Mouse (Mus musculus): ENCODE results near the gene Gm30083. TPM values are rescaled to one million over a fixed set of nuclear protein-coding genes. Genes with fewer than 3 reads are reported as not detected.
A peak's percentile ranks its signal among the peaks of the same experiment; 100 is the strongest.

Gene Gm30083
- not detected in 2 replicates for polyA plus RNA-seq (2015; fragmentation: Nextera tagmentation; extraction: Ambion mirVana)

DNA sequence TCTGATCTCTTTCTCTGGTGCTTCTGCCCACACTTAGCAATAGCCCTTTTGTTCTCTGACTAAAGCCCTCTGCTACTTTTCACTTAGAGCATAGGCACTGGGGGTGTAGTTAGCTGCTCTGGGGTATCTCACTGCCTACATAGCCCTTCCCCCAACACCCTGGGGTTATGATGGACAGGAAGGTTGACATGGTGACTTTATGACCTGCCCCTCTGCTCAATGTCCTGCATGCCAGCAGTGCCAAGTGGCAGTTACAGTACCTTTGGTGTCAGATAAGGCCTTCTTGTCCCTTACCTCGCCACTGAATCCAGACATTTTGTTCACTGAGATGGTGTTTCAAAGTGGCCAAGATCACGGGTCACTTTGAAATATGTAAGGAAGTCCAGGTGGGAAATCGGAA lies at the start of gene Gm30083:
Gene Gm30083 (minus strand): TSS at position 120 of the 400 bp plus-strand sequence.
- ATAC-seq (replicated peaks; ENCODE audit: insufficient number of reproducible peaks, insufficient read depth, low FRiP score, low read depth) = no peak
- Histone ChIP-seq H3K9ac (no peak within 1 kb of the TSS), H3K27me3 (no peaks in the 10 kb centered on the region), H3K36me3 (no peaks in the 10 kb centered on the region), H3K4me3 (no peak within 1 kb of the TSS), H3K9me3 (replicated peaks) (no peaks in the 10 kb centered on the region), H3K27ac (no peak within 1 kb of the TSS), H3K4me2 (no peak within 1 kb of the TSS), H3K4me1 (replicated peaks) (no peaks in the 10 kb centered on the region)
- 72% methylated on average over 3 of the region's 3 CpGs for WGBS

DNA sequence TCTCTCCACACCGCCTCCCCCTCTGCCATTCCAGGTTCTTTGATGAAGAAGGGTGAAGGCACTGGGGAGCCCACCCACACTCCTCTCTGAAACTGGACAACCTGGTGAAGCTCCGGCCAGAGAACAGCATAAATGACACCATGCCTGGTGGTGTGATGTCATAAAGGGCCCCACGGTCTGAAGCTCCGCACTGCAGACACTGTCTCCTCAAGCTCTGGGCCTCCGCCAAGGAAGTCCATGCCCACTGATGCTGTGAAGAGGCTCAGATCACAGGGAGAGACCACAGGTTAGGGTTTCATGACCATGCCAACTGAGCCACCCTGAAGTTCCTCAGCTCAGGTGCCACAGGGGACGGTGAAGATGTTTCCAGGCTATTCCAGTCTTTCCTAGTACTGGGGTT lies 37.5 kb upstream of the Gm30083 start, which contains the start of gene Antxrl:
Gene Antxrl (plus strand): TSS at position 192 of the 400 bp plus-strand sequence.
- H3K9ac ChIP-seq = no peak within 1 kb of the TSS
- no peaks in the 10 kb centered on the region for H3K36me3 ChIP-seq
- no peak within 1 kb of the TSS for H3K4me3 ChIP-seq
- H3K4me2 ChIP-seq = no peak within 1 kb of the TSS
- H3K4me1 ChIP-seq (replicated peaks) = no peaks in the 10 kb centered on the region
- no peaks in the 10 kb centered on the region for H3K27me3 ChIP-seq
- H3K27ac ChIP-seq = no peak within 1 kb of the TSS
- ATAC-seq (replicated peaks; ENCODE audit: insufficient number of reproducible peaks, insufficient read depth, low FRiP score, low read depth) = no peak
- H3K9me3 ChIP-seq (replicated peaks) = no peaks in the 10 kb centered on the region
- WGBS = 86% methylated on average over 6 of the region's 6 CpGs

DNA sequence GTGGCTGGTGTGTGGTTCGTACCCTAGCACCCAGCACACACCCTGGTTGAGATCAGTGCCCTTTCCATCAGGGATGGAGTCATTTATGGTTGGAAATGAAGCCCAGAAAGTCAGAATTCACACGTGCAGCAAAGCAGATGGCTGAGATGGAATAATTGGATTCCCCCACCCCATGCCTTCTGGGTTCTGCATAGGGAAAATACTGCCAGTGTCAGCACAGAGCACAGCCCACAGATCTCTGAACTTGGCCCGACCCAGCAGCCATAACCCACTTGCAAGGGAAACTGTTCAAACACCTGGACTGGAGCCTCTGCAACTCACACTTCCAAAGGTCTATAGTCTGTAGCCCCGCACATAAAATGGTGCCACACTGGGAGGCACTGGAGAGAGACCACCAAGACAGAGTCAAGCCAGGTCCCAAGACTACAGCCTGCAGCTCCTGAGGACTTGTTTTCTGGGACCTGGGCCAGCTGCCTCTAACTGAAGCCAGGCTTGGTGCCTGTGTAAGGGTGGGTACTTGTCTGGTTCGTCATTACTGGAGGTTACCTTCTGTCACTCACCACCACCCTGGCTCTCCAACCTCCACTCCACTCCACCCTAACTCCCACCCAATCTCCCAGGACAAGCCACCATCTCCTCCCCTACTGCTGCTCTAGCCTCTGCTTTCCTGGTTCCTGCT lies 35.3 kb upstream of the Gm30083 start:
- Histone ChIP-seq H3K9ac (no peak overlapping the region), H3K4me3 (no peak overlapping the region), H3K27ac (no peak overlapping the region), H3K4me2 (no peak overlapping the region), H3K9me3 (replicated peaks) (no peaks in the 10 kb centered on the region), H3K4me1 (replicated peaks) (no peaks in the 10 kb centered on the region), H3K27me3 (no peaks in the 10 kb centered on the region), H3K36me3 (no peaks in the 10 kb centered on the region)
- ATAC-seq (replicated peaks; ENCODE audit: insufficient number of reproducible peaks, insufficient read depth, low FRiP score, low read depth) = no peak
- WGBS = 63% methylated on average over 5 of the region's 5 CpGs

DNA sequence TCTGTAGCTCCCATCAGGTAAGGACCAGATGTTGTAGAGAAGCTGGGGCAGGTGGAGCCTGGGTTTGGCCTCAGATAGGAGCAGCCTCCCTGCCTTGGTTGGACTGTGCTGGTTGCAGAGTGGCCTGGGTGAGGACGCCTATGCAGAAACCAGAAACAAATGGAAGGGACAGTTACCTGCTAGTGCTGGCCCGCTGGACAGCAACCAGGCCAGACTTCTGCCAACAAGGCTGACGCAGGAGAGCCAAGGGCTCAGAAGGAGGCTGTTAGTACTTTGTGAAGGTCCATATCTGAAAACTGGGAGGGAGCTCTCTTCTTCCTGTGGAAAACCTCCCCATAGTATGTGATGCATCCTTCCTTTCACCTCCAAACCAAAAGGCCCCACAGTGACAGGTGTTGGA lies 28.4 kb upstream of the Gm30083 start:
- WGBS = 47% methylated on average over 3 of the region's 3 CpGs
- no peaks in the 10 kb centered on the region for H3K9me3 ChIP-seq (replicated peaks)

DNA sequence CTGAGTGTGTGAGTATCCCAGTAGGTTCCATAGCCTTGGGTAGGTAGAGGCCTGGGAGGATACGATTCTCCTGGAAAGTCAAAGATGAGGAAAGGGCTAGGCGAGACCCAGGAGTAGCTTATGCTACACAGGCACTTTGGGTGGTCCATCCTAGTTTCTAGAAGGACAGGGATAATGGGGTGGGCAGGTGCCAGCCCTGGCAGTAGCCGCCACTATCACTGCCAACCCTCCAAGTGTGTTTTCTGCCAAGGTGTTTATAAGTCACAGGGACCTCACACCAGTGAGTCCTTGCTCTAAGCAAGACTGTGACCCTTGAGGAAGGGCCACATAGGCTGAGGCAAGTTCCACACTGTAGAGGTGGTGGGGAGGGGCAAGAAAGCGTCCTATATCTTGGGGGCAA lies 26.3 kb upstream of the Gm30083 start:
- no peak overlapping the region for H3K4me3 ChIP-seq
- WGBS = 83% methylated on average over 4 of the region's 4 CpGs

More for the DNA sequence above, 28.4 kb upstream of the Gm30083 start:
- Histone ChIP-seq H3K9ac (no peak overlapping the region), H3K4me2 (no peak overlapping the region), H3K4me3 (no peak overlapping the region), H3K4me1 (replicated peaks) (no peaks in the 10 kb centered on the region), H3K27me3 (no peaks in the 10 kb centered on the region), H3K36me3 (no peaks in the 10 kb centered on the region), H3K27ac (no peak overlapping the region)
- ATAC-seq (replicated peaks; ENCODE audit: insufficient number of reproducible peaks, insufficient read depth, low FRiP score, low read depth) = no peak

DNA sequence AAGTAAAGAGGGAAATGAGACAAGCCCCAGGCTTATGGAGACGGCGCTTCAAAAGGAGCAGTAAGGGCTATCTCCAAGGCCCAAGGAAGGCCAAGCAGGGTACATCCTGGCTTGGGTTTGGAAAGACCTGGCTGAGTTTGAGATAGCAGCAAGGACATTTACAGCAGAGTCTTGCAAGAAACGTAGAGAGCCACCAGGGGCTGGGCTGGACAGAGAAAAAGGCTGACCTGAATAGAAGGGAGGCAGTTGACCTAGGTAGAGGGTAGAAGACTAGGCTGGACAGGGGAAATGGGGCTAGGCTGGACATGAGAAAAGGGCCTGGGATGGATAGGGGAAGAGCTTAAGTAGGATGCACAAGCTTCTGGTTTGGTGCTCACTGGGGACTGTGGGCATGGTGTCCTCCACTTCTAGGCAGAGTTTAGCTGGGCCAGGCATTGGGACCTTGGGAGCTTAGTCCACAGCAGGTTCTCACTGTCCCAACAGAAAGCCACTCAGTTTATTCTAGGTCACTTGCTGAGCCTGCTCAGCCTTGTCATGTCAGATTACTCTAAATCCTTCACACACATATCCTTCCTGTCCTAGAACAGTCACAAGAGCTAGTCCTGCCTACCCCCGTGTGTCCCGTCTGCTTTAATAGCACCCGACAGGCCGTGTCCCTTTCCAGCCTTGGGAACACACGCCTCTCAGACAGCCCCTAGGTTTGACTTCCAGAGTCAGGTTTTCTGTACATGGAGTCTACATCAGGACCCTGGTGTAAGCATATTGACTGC lies 19.0 kb upstream of the Gm30083 start:
- Histone ChIP-seq H3K9ac (no peak overlapping the region), H3K27me3 (no peaks in the 10 kb centered on the region), H3K4me2 (no peak overlapping the region), H3K4me1 (replicated peaks) (no peaks in the 10 kb centered on the region), H3K4me3 (no peak overlapping the region), H3K36me3 (no peaks in the 10 kb centered on the region), H3K9me3 (replicated peaks) (no peaks in the 10 kb centered on the region), H3K27ac (no peak overlapping the region)
- 80% methylated on average over 8 of the region's 8 CpGs for WGBS
- no peak for ATAC-seq (replicated peaks; ENCODE audit: insufficient number of reproducible peaks, insufficient read depth, low FRiP score, low read depth)

More for the DNA sequence above, 26.3 kb upstream of the Gm30083 start:
- Histone ChIP-seq H3K27ac (no peak overlapping the region), H3K36me3 (no peaks in the 10 kb centered on the region), H3K27me3 (no peaks in the 10 kb centered on the region), H3K9ac (no peak overlapping the region), H3K9me3 (replicated peaks) (no peaks in the 10 kb centered on the region), H3K4me1 (replicated peaks) (no peaks in the 10 kb centered on the region), H3K4me2 (no peak overlapping the region)
- ATAC-seq (replicated peaks; ENCODE audit: insufficient number of reproducible peaks, insufficient read depth, low FRiP score, low read depth) = no peak

DNA sequence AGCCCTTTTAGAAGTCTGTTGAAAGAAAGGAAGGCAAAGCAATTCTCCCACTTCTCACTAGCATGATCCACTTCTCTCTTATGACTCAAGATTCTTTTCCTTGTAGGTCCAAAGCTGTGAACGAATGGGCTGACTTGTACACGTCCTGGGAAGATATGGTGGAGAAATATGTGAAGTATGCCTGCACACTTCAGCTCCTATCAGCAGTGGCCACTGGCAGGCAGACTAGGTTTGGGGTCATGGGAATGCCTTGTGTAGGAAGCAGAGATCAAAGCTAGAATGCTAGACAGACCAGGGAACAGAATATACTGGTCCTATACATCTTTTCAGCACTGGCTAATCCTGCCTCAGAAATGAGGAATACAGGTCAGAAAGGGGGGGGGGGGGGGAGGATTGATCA lies 11.7 kb upstream of the Gm30083 start:
- H3K4me2 ChIP-seq = no peak overlapping the region
- H3K27ac ChIP-seq = 0 out of 2 replicates have a peak overlapping the region, but pooled peaks have one; percentile 8
- H3K36me3 ChIP-seq = no peaks in the 10 kb centered on the region
- H3K4me1 ChIP-seq (replicated peaks) = no peaks in the 10 kb centered on the region
- 10% methylated on average over 2 of the region's 2 CpGs for WGBS
- no peaks in the 10 kb centered on the region for H3K9me3 ChIP-seq (replicated peaks)
- no peak overlapping the region for H3K4me3 ChIP-seq
- H3K9ac ChIP-seq = no peak overlapping the region
- ATAC-seq (replicated peaks; ENCODE audit: insufficient number of reproducible peaks, insufficient read depth, low FRiP score, low read depth) = 0 out of 2 replicates have a peak, but pooled peaks have one; percentile 43
- H3K27me3 ChIP-seq = no peaks in the 10 kb centered on the region

DNA sequence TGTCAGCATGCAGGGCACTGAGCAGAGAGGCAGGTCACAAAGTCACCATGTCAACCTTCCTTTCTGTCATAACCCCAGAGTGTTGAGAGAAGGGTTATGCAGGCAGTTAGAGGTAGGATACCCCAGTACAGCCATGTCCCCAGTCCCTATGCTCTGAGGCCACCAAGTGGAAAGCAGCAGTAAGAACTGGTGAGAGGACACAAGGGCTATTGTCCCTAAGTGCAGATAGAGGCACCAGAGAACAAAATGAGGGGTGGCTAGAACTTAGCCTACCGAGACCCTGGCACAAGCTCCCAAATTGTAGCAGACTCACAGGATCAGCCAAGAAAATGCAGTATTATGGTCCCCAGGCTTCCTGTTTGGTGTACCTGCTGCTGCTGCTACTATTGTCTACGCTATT lies 2.0 kb upstream of the Gm30083 start:
- H3K27ac ChIP-seq = no peak overlapping the region
- WGBS = 96% methylated on average over 2 of the region's 2 CpGs
- no peak overlapping the region for H3K4me2 ChIP-seq
- no peaks in the 10 kb centered on the region for H3K36me3 ChIP-seq
- no peaks in the 10 kb centered on the region for H3K9me3 ChIP-seq (replicated peaks)
- no peaks in the 10 kb centered on the region for H3K4me1 ChIP-seq (replicated peaks)
- H3K4me3 ChIP-seq = no peak overlapping the region
- no peak overlapping the region for H3K9ac ChIP-seq
- no peak for ATAC-seq (replicated peaks; ENCODE audit: insufficient number of reproducible peaks, insufficient read depth, low FRiP score, low read depth)
- no peaks in the 10 kb centered on the region for H3K27me3 ChIP-seq

DNA sequence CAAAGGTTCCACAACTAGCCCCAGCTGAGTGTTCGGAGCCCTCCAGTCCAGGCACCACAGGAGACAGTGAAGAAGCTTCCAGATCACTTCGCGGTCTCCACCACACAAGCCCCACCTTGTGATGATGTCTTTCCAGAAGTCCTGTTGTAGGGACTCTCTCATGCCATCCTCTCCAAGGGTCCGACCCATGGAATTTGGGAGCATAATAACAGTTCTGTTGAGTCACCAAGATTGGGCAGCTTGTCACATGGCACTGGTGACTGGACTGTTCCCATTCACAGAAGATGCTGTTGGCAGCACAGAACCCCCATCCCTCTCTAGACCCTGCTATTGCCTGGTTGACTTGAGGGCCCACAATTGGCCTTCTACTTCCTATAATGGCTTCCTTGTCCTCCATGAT lies 1.4 kb upstream of the Gm30083 start, which contains the start of gene Gm5460:
Gene Gm5460 (plus strand): TSS at position 378 of the 400 bp plus-strand sequence.
- Histone ChIP-seq H3K9me3 (replicated peaks) (no peaks in the 10 kb centered on the region), H3K36me3 (no peaks in the 10 kb centered on the region), H3K27me3 (no peaks in the 10 kb centered on the region), H3K4me2 (no peak within 1 kb of the TSS), H3K27ac (no peak within 1 kb of the TSS), H3K4me3 (no peak within 1 kb of the TSS), H3K9ac (no peak within 1 kb of the TSS), H3K4me1 (replicated peaks) (no peaks in the 10 kb centered on the region)
- 82% methylated on average over 4 of the region's 4 CpGs for WGBS
- ATAC-seq (replicated peaks; ENCODE audit: insufficient number of reproducible peaks, insufficient read depth, low FRiP score, low read depth) = no peak

DNA sequence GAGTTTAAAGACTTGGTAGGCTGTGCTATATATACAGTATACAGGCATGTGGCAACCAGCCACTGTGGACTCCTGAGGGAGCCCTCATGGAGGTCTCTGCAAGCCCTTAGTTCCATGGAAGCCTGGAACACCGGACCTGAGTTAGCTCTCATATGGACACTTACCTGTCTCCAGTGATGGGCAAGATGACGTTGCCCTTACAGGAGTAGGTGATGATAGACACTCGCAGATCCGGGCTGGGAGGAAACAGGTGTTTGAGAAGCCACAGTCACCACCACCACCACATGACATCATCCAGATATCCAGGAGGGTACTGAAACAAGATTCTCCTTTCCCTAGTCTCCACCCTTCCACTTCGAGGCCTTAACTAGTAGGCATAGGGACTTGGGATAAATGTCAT lies 12.6 kb downstream of the Gm30083 start:
- no peak overlapping the region for H3K4me2 ChIP-seq
- no peak for ATAC-seq (replicated peaks; ENCODE audit: insufficient number of reproducible peaks, insufficient read depth, low FRiP score, low read depth)
- 82% methylated on average over 5 of the region's 5 CpGs for WGBS
- no peak overlapping the region for H3K4me3 ChIP-seq
- no peaks in the 10 kb centered on the region for H3K36me3 ChIP-seq
- H3K9ac ChIP-seq = no peak overlapping the region
- no peaks in the 10 kb centered on the region for H3K9me3 ChIP-seq (replicated peaks)
- 0 out of 2 replicates have a peak, but pooled peaks cover 3% of the 10 kb centered on the region for H3K27me3 ChIP-seq
- H3K27ac ChIP-seq = no peak overlapping the region
- H3K4me1 ChIP-seq (replicated peaks) = no peaks in the 10 kb centered on the region

DNA sequence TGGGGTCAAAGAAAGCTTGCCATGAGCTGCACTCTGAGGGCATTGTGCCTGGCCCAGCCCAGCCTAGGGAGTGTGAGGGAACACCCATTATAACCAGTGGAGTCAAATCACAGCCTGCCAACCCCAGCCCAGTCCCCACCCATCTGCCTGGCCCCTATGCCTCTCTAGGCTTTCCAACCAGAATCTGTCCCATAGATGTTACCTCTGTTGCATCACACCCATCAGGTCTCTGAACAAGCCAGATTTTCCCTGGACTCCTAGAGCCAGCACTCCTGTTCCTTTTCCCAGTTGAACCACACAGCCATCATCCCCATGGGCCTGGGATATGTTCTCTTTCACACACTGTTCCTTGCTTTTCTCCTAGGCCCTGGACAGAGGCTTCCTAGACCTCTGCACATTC lies 13.5 kb downstream of the Gm30083 start:
- no peak overlapping the region for H3K4me3 ChIP-seq
- H3K4me1 ChIP-seq (replicated peaks) = no peaks in the 10 kb centered on the region
- H3K9me3 ChIP-seq (replicated peaks) = no peaks in the 10 kb centered on the region
- H3K27ac ChIP-seq = no peak overlapping the region
- H3K27me3 ChIP-seq = 0 out of 2 replicates have a peak, but pooled peaks cover 3% of the 10 kb centered on the region
- no peak overlapping the region for H3K9ac ChIP-seq
- ATAC-seq (replicated peaks; ENCODE audit: insufficient number of reproducible peaks, insufficient read depth, low FRiP score, low read depth) = no peak
- no peaks in the 10 kb centered on the region for H3K36me3 ChIP-seq
- H3K4me2 ChIP-seq = no peak overlapping the region
